ENCODE assay signal across 13 mouse cellular contexts in the genomic region with DNA sequence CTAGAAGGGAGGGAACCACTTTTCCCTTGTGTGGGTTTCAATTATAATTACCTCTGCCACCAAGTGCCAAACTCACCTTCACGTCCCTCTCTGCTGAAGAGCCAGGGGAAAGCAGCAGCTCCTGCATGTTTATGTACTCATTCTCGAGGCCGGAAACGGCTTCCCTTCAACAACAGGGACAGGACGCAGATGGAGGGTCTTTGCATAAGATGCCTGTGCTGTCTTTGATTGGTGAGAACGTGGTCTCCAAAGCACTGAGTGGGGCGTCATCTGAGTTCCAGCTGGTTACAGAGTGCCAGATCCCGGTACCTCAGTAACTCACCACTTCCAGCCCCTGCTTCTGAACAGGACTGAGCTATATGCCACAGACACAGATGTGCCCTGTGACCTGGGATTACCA.
DNase-seq lines count a peak whose midpoint lies in the region; ATAC-seq and TF ChIP-seq lines count a peak whose summit lies in the region.
"Had no signal": no experiment of that assay in that cellular context is flagged by ENCODE, and none has a peak within 500 bp of the region (broad histone marks: within the 10 kb centered on the region; RNA-seq: fewer than 3 reads in every experiment).

No protein-coding gene starts in this region.

- WGBS in heart, embryonic 11.5 days (ENCODE audit: insufficient replicate concordance): 61% methylated on average over 8 of the region's 8 CpGs
- 64% methylated on average over 8 of the region's 8 CpGs for WGBS in heart, embryonic 10.5 days
- 35% methylated on average over 8 of the region's 8 CpGs for WGBS in kidney, postnatal 0 days
- 81% methylated on average over 8 of the region's 8 CpGs for WGBS in midbrain, postnatal 0 days
- WGBS in midbrain, embryonic 16.5 days: 81% methylated on average over 8 of the region's 8 CpGs

- ATAC-seq in heart, embryonic 11.5 days (replicated peaks; ENCODE audit: insufficient number of reproducible peaks, low FRiP score, low TSS enrichment): no peak
- no peak for ATAC-seq in kidney, postnatal 0 days (replicated peaks; ENCODE audit: low FRiP score, low read depth)
- ATAC-seq in midbrain, postnatal 0 days (ENCODE audit: low FRiP score): no peak
- ATAC-seq in midbrain, embryonic 16.5 days: no peak
- no peak for ATAC-seq in granulocyte monocyte progenitor cell, adult 5-6 weeks (replicated peaks; ENCODE audit: poor library complexity, severe bottlenecking)
- ATAC-seq: inflammation-experienced regulatory T-cells, adult 6 months had no signal

- H3K36me3 ChIP-seq in heart, embryonic 11.5 days (ENCODE audit: control insufficient read depth, insufficient read depth, low read length): peaks cover under 1% of the 10 kb centered on the region; the same call in 1 of the 2 replicates
- H3K36me3 ChIP-seq in heart, embryonic 10.5 days: peaks cover 5% of the 10 kb centered on the region
- H3K36me3 ChIP-seq in kidney, postnatal 0 days (ENCODE audit: insufficient read depth, low read length): 0 out of 2 replicates have a peak, but pooled peaks cover 7% of the 10 kb centered on the region
- peaks cover 6% of the 10 kb centered on the region for H3K36me3 ChIP-seq in midbrain, postnatal 0 days (ENCODE audit: insufficient read depth, low read length)
- no peaks in the 10 kb centered on the region for H3K36me3 ChIP-seq in midbrain, embryonic 16.5 days (ENCODE audit: control insufficient read depth, insufficient read depth, low read length)
- H3K36me3 ChIP-seq: G1E had no signal

- no peaks in the 10 kb centered on the region for H3K27me3 ChIP-seq in heart, embryonic 11.5 days (ENCODE audit: control insufficient read depth, insufficient read depth, low read length)
- H3K27me3 ChIP-seq in heart, embryonic 10.5 days (ENCODE audit: insufficient read depth, poor library complexity, severe bottlenecking): no peaks in the 10 kb centered on the region
- no peaks in the 10 kb centered on the region for H3K27me3 ChIP-seq in kidney, postnatal 0 days (ENCODE audit: insufficient read depth, low read length)
- H3K27me3 ChIP-seq in midbrain, postnatal 0 days (ENCODE audit: insufficient read depth, low read length): no peaks in the 10 kb centered on the region
- H3K27me3 ChIP-seq in midbrain, embryonic 16.5 days (ENCODE audit: control insufficient read depth, insufficient read depth, low read depth, low read length): no peaks in the 10 kb centered on the region

- DNase-seq in heart, embryonic 10.5 days (ENCODE audit: low spot score): no peak
- DNase-seq in kidney, postnatal 0 days (ENCODE audit: low spot score): peak; percentile 75
- no peak for DNase-seq in kidney, adult 9 months
- no peak for DNase-seq in midbrain, postnatal 0 days (ENCODE audit: low spot score)
- DNase-seq: cerebellum, adult 11-12 months; liver; right cerebral cortex, postnatal 25 days; thymus, postnatal 14 days had no signal

- no peak overlapping the region for H3K4me2 ChIP-seq in heart, embryonic 11.5 days
- H3K4me2 ChIP-seq in kidney, postnatal 0 days (ENCODE audit: low read length): no peak overlapping the region
- H3K4me2 ChIP-seq in midbrain, postnatal 0 days (ENCODE audit: low read depth, low read length, poor library complexity, severe bottlenecking): no peak overlapping the region
- H3K4me2 ChIP-seq in midbrain, embryonic 16.5 days (ENCODE audit: low read length): no peak overlapping the region

- H3K27ac ChIP-seq in heart, embryonic 11.5 days (ENCODE audit: low read depth, low read length): peak overlapping the region; percentile 66; the same call in 1 of the 2 replicates
- no peak overlapping the region for H3K27ac ChIP-seq in heart, embryonic 10.5 days
- peak overlapping the region; percentile 80 for H3K27ac ChIP-seq in kidney, postnatal 0 days
- 0 out of 2 replicates have a peak overlapping the region, but pooled peaks have one; percentile 1 for H3K27ac ChIP-seq in midbrain, postnatal 0 days (ENCODE audit: low read depth, low read length)
- no peak overlapping the region for H3K27ac ChIP-seq in midbrain, embryonic 16.5 days (ENCODE audit: low read length)

- H3K4me1 ChIP-seq in heart, embryonic 11.5 days (ENCODE audit: control insufficient read depth, insufficient read depth, low read length): peaks cover 35% of the 10 kb centered on the region
- peaks cover 58% of the 10 kb centered on the region for H3K4me1 ChIP-seq in heart, embryonic 10.5 days
- peaks cover 43% of the 10 kb centered on the region for H3K4me1 ChIP-seq in kidney, postnatal 0 days (replicated peaks; ENCODE audit: insufficient read depth, low read length)
- no peaks in the 10 kb centered on the region for H3K4me1 ChIP-seq in midbrain, postnatal 0 days (ENCODE audit: insufficient read depth, low read length)
- H3K4me1 ChIP-seq in midbrain, embryonic 16.5 days (ENCODE audit: control insufficient read depth, insufficient read depth, low read length): peaks cover 14% of the 10 kb centered on the region

- TF ChIP-seq CTCF in kidney, postnatal 0 days (IDR thresholded peaks at IDR 0.05; ENCODE audit: low read depth): no peak
- no peak for TF ChIP-seq CTCF in midbrain, postnatal 0 days (IDR thresholded peaks at IDR 0.05)

- H3K9ac ChIP-seq in heart, embryonic 11.5 days (ENCODE audit: low read depth, low read length): no peak overlapping the region
- no peak overlapping the region for H3K9ac ChIP-seq in kidney, postnatal 0 days (ENCODE audit: low read depth, low read length)
- H3K9ac ChIP-seq in midbrain, postnatal 0 days (replicated peaks; ENCODE audit: low read length, poor library complexity, severe bottlenecking): no peak overlapping the region
- H3K9ac ChIP-seq in midbrain, embryonic 16.5 days (ENCODE audit: low read depth, low read length): no peak overlapping the region

- no peak overlapping the region for H3K4me3 ChIP-seq in heart, embryonic 11.5 days (ENCODE audit: low read depth, low read length)
- no peak overlapping the region for H3K4me3 ChIP-seq in heart, embryonic 10.5 days
- H3K4me3 ChIP-seq in kidney, postnatal 0 days (replicated peaks; ENCODE audit: low read depth, low read length): no peak overlapping the region
- H3K4me3 ChIP-seq in midbrain, postnatal 0 days (ENCODE audit: low read depth, low read length): no peak overlapping the region
- H3K4me3 ChIP-seq in midbrain, embryonic 16.5 days (ENCODE audit: low read depth, low read length): no peak overlapping the region

- H3K9me3 ChIP-seq in heart, embryonic 11.5 days (replicated peaks; ENCODE audit: control insufficient read depth, low read length): no peaks in the 10 kb centered on the region
- H3K9me3 ChIP-seq in heart, embryonic 10.5 days: no peaks in the 10 kb centered on the region
- H3K9me3 ChIP-seq in kidney, postnatal 0 days (replicated peaks; ENCODE audit: low read length): no peaks in the 10 kb centered on the region
- H3K9me3 ChIP-seq in midbrain, postnatal 0 days (ENCODE audit: low read length): no peaks in the 10 kb centered on the region
- no peaks in the 10 kb centered on the region for H3K9me3 ChIP-seq in midbrain, embryonic 16.5 days (replicated peaks; ENCODE audit: control insufficient read depth, low read length, poor library complexity, severe bottlenecking)

Comparison
In these comparisons a context has a peak if more than half of its experiments do, and no peak if none do; other contexts are left out.
1. H3K27ac ChIP-seq: peak in heart, embryonic 11.5 days (single experiment), kidney, postnatal 0 days (single experiment) and midbrain, postnatal 0 days (single experiment); none in heart, embryonic 10.5 days (single experiment) and midbrain, embryonic 16.5 days (single experiment).